Mouse (Mus musculus) frontal cortex, postnatal 36 days (tissue): Measurements from ENCODE around the gene Rhox8.
"Not testable (repeated sequence)": the region's sequence is repeated elsewhere in the genome, so short reads cannot be mapped to it uniquely, and the experiment has no call there.

Experiments used
- DNase-seq, 2 experiments: peaks; one replicate each; pipeline ENCODE4 v3.0.0; 2022; ENCODE audit warnings: low spot score in 2 of 2

The Rhox8 gene

DNA sequence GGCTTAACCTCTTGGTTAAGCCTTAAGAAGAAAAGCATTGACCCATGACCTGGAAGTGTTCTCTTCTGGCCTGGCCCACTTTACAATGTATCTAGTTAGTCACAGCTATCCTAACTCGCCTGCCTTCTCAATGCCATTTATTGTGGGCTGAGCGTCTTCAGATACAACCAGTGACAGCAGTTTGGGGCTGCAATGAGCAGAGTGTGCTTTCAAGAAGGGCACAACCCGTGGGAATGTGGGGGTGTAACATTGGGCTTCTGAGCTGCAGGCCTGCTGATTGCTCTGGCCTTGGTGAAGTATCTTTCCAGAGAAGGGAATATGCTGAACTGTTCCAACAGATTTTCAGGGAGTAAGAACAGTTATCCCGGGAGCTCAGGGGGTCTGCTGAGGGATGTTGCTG, at the start of gene Rhox8:
Gene Rhox8, minus strand, starts transcription at position 101 of the 400 bp plus-strand sequence.
- DNase-seq, result no peak

DNA sequence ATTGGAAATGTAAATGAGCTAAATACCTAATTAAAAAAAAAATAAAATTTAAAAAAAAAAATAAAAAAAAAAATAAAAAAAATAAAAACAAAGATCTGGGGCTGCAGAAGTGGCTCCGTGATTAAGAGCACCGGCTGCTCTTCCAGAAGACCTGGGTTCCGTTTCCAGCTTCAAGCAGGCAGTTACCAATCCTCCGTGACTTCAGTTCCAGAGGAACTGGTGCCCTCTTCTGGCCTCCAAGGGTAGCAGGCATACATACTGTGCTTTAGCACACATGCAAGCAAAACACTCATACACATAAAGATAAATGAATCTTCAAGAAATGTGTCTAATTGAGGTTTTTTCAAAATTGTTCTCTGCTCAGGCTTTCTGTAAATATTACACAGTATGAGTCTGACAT, 37.6 kb upstream of the Rhox8 start:
- no peak for DNase-seq

DNA sequence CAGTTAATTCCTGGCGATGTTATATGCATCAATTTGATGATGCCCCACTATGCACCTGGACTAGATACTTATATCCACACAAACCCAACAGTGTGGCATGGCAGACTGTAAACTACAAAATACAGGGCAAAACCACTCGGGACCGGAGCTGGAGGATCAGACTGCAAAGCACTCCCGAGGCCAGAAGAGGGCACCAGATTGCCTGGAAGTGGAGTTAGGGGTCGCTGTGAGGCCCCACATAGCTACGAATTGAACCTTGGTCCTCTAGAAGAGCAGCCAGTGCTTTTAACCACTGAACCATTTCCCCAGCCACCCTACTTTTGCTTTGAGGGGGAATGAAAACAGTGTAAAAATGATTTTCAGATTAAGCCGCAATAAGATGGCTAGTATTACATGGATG, 29.8 kb upstream of the Rhox8 start:
- no peak for DNase-seq

DNA sequence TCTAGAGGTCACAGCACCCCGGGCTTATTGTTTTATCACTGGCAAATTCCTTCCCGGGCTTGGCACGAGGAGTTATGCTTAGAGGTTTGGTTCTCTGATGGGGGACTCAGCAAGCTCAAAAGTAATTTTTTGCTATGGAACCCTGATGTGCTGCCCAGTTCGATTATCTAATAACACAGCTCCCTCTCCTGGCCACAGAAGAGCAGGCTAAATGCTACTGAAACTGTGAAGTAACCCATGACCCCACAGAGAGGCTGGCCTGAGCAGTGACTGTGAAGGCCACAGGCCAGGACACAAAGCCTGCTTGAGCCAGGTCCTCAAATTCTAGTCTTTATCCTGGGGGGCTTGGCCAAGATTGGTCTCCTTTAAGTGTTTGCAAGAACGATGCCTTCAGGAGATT, 25.0 kb upstream of the Rhox8 start:
- peak in 1 of 2 experiments; percentile 1 for DNase-seq

DNA sequence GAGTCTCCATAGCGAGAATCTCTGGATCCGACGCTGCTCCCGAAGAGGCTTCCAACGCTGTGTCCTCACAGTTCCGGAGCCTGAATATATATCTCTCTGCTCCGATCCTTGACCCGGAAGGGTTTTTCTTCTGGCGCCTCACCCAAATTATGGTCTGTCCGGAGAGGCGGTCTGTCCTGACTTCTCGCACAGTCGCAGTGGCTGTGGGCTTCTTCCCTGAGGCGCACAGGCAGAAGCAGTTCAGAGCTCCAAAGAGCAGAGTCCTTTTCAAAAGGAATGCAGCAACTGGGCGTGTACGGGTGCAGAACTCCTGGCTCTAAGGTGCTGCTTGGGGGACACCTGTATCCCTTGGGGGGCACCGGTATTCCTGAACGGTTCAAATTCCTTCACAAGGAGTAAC, 22.9 kb upstream of the Rhox8 start, which contains the start of gene Rhox9:
Gene Rhox9, minus strand, starts transcription at position 101 of the 400 bp plus-strand sequence.
- DNase-seq, result not testable (repeated sequence)

- DNase-seq, result not testable (repeated sequence)
Observed at GRCm38 (mm10) chrX:37897132-37897531, 18.4 kb upstream of the Rhox8 start, which contains the start of gene Rhox7b. TSS of gene Rhox7b (minus strand) at chrX:37897232.

DNA sequence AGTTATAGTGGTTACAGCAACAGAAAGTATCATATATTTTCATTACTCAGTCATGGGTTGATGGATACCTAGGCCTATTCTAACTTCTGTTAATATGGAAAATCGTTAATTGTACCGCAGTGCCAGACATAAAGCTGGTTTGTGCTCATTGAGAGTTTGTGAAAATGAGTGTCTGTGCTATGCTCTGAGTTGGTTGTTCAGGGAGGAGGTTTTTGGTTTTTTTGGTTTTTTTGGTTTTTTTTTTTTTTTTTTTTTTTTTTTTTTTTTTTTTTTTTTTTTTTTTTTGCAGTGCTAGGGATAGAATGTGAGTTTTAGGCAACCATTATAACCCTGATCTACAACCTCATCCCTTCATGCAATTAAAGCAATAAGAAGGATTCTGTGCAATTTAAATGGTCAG, 7.1 kb downstream of the Rhox8 start:
- no peak for DNase-seq

- not testable (repeated sequence) for DNase-seq
Observed at GRCm38 (mm10) chrX:37831386-37831785, 47.4 kb downstream of the Rhox8 start, which contains the start of gene Rhox7a. TSS of gene Rhox7a (plus strand) at chrX:37831686.

- DNase-seq, result not testable (repeated sequence)
Observed at GRCm38 (mm10) chrX:37826610-37827009, 52.1 kb downstream of the Rhox8 start, which contains the start of gene Rhox6. TSS of gene Rhox6 (plus strand) at chrX:37826910.
